Mouse (Mus musculus) limb, embryonic 11.5 days (tissue): ENCODE measurements around the gene Hoxb6. TPM values are rescaled to one million over a fixed set of nuclear protein-coding genes. Genes with fewer than 3 reads are reported as not detected.
A peak's percentile ranks its signal among the peaks of the same experiment; 100 is the strongest.

Source experiments
- ATAC-seq: fragments of 200-750 bp; cut with Nextera tagmentation; 2 replicates; pipeline ENCODE4 v1.8.0; 2017; ENCODE audit warnings: low read depth; ENCODE audit not compliant: insufficient number of reproducible peaks, low FRiP score, low TSS enrichment
- DNase-seq: peaks from one replicate; pipeline ENCODE4 v3.0.0-alpha.2; 2015; ENCODE audit warnings: low spot score
- H3K27ac ChIP-seq: fragments of 300-500 bp; sonication (generic); replicated peaks from 2 replicates; pipeline ENCODE4 v1.5.1; 2014; ENCODE audit warnings: low read depth, mild to moderate bottlenecking, low read length
- H3K27me3 ChIP-seq: fragments of 300-500 bp; sonication (generic); 2 replicates; pipeline ENCODE4 v1.6.1; 2014; ENCODE audit warnings: mild to moderate bottlenecking, low read length, mixed read lengths; ENCODE audit not compliant: control insufficient read depth, insufficient read depth
- H3K36me3 ChIP-seq: fragments of 300-500 bp; sonication (generic); 2 replicates; pipeline ENCODE4 v1.6.1; 2014; ENCODE audit warnings: mild to moderate bottlenecking, low read length, moderate library complexity, mixed read lengths; ENCODE audit not compliant: control insufficient read depth, insufficient read depth
- H3K4me1 ChIP-seq: fragments of 300-500 bp; sonication (generic); 2 replicates; pipeline ENCODE4 v1.6.1; 2014; ENCODE audit warnings: low read length, mixed read lengths; ENCODE audit not compliant: control insufficient read depth, insufficient read depth
- H3K4me2 ChIP-seq: fragments of 300-500 bp; sonication (generic); 2 replicates; pipeline ENCODE4 v1.6.1; 2014; ENCODE audit warnings: low read depth, mild to moderate bottlenecking, moderate library complexity; ENCODE audit not compliant: severe bottlenecking
- H3K4me3 ChIP-seq: fragments of 300-500 bp; sonication (generic); 2 replicates; pipeline ENCODE4 v1.5.1; 2014; ENCODE audit warnings: low read depth, low read length
- H3K9ac ChIP-seq: fragments of 300-500 bp; sonication (generic); 2 replicates; pipeline ENCODE4 v1.6.1; 2014; ENCODE audit warnings: mild to moderate bottlenecking, low read length
- H3K9me3 ChIP-seq: fragments of 300-500 bp; sonication (generic); 2 replicates; pipeline ENCODE4 v1.6.1; 2016; ENCODE audit warnings: low read length; ENCODE audit not compliant: control insufficient read depth
- WGBS: fragments of 180-500 bp; shearing (Covaris S2); extraction: QIAGEN DNeasy Blood & Tissue Kit; methylation state at CpG from one replicate; pipeline ENCODE4 v1.1.7; 2014; 5-methylcytosine and 5-hydroxymethylcytosine counted together
- polyA plus RNA-seq: library from polyadenylated mRNA; unstranded; fragments of >200 nt; fragmentation: Nextera tagmentation; extraction: Ambion mirVana; gene quantifications from 2 replicates; pipeline ENCODE4 v1.2.1, GENCODE M21; 2014

The Hoxb6 gene
- polyA plus RNA-seq, 1 experiment from 2014 or later = 1.9 TPM

- no peak for ATAC-seq
- H3K4me3 ChIP-seq = no peak overlapping the region
- 16% methylated on average over 10 of the region's 10 CpGs for WGBS
- no peaks in the 10 kb centered on the region for H3K9me3 ChIP-seq
- no peak overlapping the region for H3K27ac ChIP-seq
- peaks cover 95% of the 10 kb centered on the region for H3K27me3 ChIP-seq
- H3K4me2 ChIP-seq = no peak overlapping the region
- no peak overlapping the region for H3K9ac ChIP-seq
- H3K36me3 ChIP-seq = no peaks in the 10 kb centered on the region
- no peak for DNase-seq
- peaks cover 21% of the 10 kb centered on the region for H3K4me1 ChIP-seq
Measured at GRCm38 (mm10) chr11:96274428-96274827, 17.8 kb upstream of the Hoxb6 start.

- Histone ChIP-seq H3K9ac (no peak overlapping the region), H3K9me3 (no peaks in the 10 kb centered on the region), H3K36me3 (no peaks in the 10 kb centered on the region), H3K4me1 (peaks cover 12% of the 10 kb centered on the region), H3K4me3 (no peak overlapping the region), H3K27me3 (peaks cover 95% of the 10 kb centered on the region), H3K27ac (no peak overlapping the region), H3K4me2 (no peak overlapping the region)
- ATAC-seq (no peak), DNase-seq (no peak)
- WGBS = 13% methylated on average over 4 of the region's 4 CpGs
Measured at GRCm38 (mm10) chr11:96275896-96276295, 16.4 kb upstream of the Hoxb6 start.

GRCm38 (mm10) chr11:96277151-96278044, 14.9 kb upstream of the Hoxb6 start:
- peak overlapping the region; percentile 19 for H3K4me2 ChIP-seq
- WGBS = under 1% methylated on average over 35 of the region's 35 CpGs
- no peaks in the 10 kb centered on the region for H3K9me3 ChIP-seq
- H3K9ac ChIP-seq = no peak overlapping the region
- H3K27me3 ChIP-seq = peaks cover 89% of the 10 kb centered on the region
- no peak overlapping the region for H3K4me3 ChIP-seq
- H3K4me1 ChIP-seq = peaks cover 5% of the 10 kb centered on the region; the same call in 1 of the 2 replicates
- DNase-seq = no peak
- no peak for ATAC-seq
- no peak overlapping the region for H3K27ac ChIP-seq
- H3K36me3 ChIP-seq = no peaks in the 10 kb centered on the region

GRCm38 (mm10) chr11:96278324-96278723, 14.0 kb upstream of the Hoxb6 start:
- Histone ChIP-seq H3K4me1 (peaks cover 8% of the 10 kb centered on the region; the same call in 1 of the 2 replicates), H3K36me3 (no peaks in the 10 kb centered on the region), H3K9me3 (no peaks in the 10 kb centered on the region), H3K27me3 (peaks cover 88% of the 10 kb centered on the region), H3K4me2 (no peak overlapping the region), H3K27ac (no peak overlapping the region), H3K9ac (no peak overlapping the region), H3K4me3 (no peak overlapping the region)
- no peak for DNase-seq
- 7% methylated on average over 14 of the region's 14 CpGs for WGBS
- ATAC-seq = no peak

- DNase-seq (peak; percentile 96), ATAC-seq (no peak)
- H3K27me3 ChIP-seq = peaks cover 87% of the 10 kb centered on the region
- H3K9ac ChIP-seq = no peak overlapping the region
- H3K27ac ChIP-seq = no peak overlapping the region
- H3K4me1 ChIP-seq = peaks cover 8% of the 10 kb centered on the region; the same call in 1 of the 2 replicates
- WGBS = under 1% methylated on average over 9 of the region's 9 CpGs
- no peak overlapping the region for H3K4me2 ChIP-seq
- H3K9me3 ChIP-seq = no peaks in the 10 kb centered on the region
- no peak overlapping the region for H3K4me3 ChIP-seq
- no peaks in the 10 kb centered on the region for H3K36me3 ChIP-seq
Measured at GRCm38 (mm10) chr11:96278773-96279172, 13.5 kb upstream of the Hoxb6 start.

- Histone ChIP-seq H3K9ac (no peak overlapping the region), H3K4me2 (no peak overlapping the region), H3K27ac (no peak overlapping the region), H3K27me3 (peaks cover 85% of the 10 kb centered on the region), H3K9me3 (no peaks in the 10 kb centered on the region), H3K4me3 (no peak overlapping the region), H3K36me3 (no peaks in the 10 kb centered on the region), H3K4me1 (peaks cover 12% of the 10 kb centered on the region; the same call in 1 of the 2 replicates)
- WGBS = 2% methylated on average over 31 of the region's 31 CpGs
- no peak for DNase-seq
- ATAC-seq = no peak
Measured at GRCm38 (mm10) chr11:96279421-96280233, 12.6 kb upstream of the Hoxb6 start.

- Histone ChIP-seq H3K27ac (no peak overlapping the region), H3K4me2 (no peak overlapping the region), H3K27me3 (peaks cover 79% of the 10 kb centered on the region), H3K9ac (no peak overlapping the region), H3K4me1 (peaks cover 13% of the 10 kb centered on the region; the same call in 1 of the 2 replicates), H3K36me3 (no peaks in the 10 kb centered on the region), H3K4me3 (no peak overlapping the region), H3K9me3 (no peaks in the 10 kb centered on the region)
- WGBS = 7% methylated on average over 8 of the region's 8 CpGs
- DNase-seq = no peak
- no peak for ATAC-seq
Measured at GRCm38 (mm10) chr11:96280399-96281378, 11.6 kb upstream of the Hoxb6 start.
